Mouse (Mus musculus) monocyte, adult 2 months (primary cell): Measurements from ENCODE around the gene Gm48551.

Experiments used
- DNase-seq, 2 experiments: peaks; one replicate each; pipeline ENCODE4 v3.0.0; 2022; ENCODE audit warnings: low spot score in 2 of 2, low read depth in 1 of 2

Gene Gm48551

GRCm38 (mm10) chr10:81417227-81418215 lies 33.3 kb downstream of the Gm48551 start:
- DNase-seq, result no peak

DNA sequence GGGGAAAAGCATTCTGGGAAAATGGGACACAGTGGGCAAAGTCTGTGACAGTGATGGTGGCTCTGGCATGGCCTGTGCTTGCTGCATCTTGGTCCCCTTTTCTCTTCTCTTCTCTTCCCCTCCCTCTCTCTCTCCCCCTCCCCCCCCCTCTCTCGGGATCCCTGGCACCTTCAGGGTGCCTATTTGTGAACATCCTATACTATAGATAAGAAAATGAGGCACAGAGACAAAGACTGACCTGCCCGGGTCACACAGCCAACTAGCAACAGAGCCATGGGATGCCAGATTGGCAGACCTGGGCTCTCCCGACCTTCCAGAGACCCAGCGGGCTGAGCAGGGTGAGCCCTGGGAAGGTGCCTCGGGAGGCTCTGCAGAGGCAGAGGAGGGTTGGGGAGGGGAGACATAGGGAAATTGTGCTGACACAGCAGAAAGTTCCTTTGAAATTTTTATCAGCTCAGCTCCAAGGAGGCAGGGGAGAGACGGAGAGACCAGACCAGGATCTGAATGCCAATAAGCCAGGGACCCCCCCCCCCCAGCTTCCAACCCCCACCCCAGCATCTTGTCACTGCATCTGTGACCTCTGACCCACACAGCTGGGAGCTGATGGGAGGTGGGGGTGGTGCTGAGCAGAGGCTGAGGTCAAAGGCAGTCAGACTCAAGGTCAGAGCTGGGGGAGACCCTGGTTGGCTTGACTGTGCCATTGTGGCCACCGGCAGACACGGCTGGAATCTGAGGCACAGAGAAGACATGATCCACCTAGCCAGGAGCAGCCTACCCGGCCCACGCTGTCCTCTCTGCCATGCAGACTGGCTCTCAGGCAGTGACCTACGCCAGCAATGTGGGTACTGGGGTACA lies 34.2 kb downstream of the Gm48551 start:
- DNase-seq, result no peak

GRCm38 (mm10) chr10:81419111-81419928 lies 35.1 kb downstream of the Gm48551 start:
- DNase-seq, result no peak

GRCm38 (mm10) chr10:81420191-81420767 lies 36.0 kb downstream of the Gm48551 start:
- DNase-seq, result no peak

GRCm38 (mm10) chr10:81421041-81421796 lies 37.0 kb downstream of the Gm48551 start:
- no peak for DNase-seq

DNA sequence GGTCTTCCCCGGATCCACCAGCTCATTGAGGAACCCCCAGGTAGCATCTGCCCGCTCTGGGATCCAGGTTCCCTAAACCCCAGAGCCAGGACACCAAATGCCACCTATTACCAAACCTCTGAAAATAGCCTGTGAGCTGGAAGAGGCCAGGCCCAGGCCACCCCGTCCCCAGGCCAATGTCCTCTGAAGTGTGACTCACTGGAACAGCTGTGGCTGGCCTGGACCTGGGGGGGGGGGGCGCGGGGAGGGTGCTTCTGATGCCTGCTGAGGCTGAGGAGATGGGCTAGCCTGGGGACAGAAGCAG lies 37.5 kb downstream of the Gm48551 start:
- no peak for DNase-seq

GRCm38 (mm10) chr10:81422191-81422590 lies 37.9 kb downstream of the Gm48551 start:
- DNase-seq, result no peak

GRCm38 (mm10) chr10:81422661-81423217 lies 38.5 kb downstream of the Gm48551 start:
- no peak for DNase-seq

DNA sequence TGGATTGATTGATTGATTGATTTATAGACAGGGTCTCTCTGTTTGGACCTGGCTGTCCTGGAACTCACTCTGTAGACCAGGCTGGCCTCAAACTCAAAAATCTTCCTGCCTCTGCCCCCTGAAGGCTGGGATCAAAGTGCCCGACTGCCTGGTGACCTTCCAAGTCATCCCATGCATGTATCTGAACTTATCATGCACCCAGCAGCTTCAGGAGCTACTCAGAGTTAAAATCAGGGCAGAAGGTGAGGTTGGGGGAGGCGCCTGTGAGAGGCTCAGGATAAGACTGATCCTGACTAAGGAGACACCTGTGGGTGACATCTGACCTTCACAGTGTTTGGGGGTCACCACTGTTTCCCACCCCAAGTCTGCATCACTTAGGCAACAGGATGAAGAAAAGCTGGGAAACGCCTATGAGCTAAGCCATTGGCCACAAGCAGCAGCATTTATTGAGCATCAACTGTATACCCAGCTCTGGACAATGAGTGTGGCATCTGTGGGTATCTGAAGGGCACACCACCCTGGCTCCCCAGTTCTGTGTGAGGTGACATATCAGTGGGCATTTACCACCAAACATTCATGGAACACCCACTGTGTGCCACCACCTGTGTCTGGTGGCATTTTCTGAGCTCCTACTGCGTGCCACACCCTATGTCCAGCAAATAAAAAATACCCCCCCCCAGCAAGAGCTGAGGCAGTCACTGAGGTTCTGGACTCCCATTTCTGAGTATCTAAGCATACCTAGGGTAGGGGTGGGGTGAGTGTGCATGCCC lies 39.4 kb downstream of the Gm48551 start:
- DNase-seq, result no peak

DNA sequence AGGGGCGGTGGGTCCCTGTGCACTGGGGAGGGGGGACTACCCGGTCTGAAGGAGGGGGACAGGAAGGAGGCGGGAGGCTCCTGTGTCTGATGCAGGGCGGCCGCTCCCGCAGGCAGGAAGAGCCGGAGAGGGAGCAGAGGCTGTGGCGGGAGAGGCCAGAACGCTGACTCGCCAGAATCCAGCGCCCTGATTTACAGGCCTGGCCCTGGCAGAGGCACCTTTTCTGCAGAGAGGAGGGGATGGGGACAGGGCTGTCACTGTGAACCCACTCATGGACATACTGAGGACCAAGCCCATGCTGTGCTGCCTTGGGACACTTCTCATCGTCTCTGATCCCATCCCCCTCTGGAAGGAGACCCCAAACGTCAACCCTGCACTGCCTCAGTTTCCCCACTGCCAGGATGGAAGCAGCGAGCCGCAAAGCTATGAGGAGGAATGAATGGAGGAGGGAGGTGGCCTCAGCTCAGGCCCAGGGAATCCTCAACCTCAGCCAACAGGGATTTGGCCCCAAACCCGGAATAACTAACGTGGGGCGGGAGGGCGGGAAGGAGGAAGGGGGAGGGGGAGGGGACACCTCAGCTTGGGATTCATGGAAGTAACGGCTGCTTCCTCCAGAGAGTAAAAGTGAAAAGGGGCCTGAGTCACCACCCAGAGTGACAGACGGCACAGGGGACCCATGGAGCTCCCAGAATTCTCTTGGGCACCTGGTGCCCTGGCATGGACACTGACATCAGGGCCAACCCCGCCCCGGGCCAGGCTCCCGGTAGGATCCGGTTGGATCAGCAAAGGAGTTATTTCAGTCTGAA lies 40.2 kb downstream of the Gm48551 start:
- no peak for DNase-seq

GRCm38 (mm10) chr10:81425236-81425850 lies 41.1 kb downstream of the Gm48551 start:
- DNase-seq, result no peak

- DNase-seq, result no peak
These were observed 41.9 kb downstream of the Gm48551 start for GRCm38 (mm10) chr10:81426081-81426671.

- no peak for DNase-seq
These were observed 42.6 kb downstream of the Gm48551 start for GRCm38 (mm10) chr10:81426897-81427296.

DNA sequence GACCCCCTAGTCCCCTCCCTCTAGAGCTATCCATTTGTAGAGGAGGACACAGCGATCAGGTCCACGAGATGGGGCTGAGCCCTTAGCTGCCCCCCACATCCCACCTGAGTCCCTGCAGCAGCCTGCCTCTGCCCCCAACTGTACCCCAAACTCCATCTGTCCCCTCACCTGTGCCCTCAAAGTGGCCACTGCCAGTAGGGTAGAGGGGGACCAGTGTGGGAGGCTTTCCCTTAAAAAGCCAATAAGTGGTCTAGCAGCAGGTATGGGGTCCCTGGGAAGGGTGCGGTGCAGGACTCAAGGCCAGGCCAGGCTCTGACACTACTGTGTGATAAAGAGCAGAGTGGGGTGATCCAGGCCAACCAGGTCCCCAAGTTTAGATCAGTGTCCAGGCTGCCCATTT lies 43.1 kb downstream of the Gm48551 start:
- no peak for DNase-seq

- no peak for DNase-seq
These were observed 43.7 kb downstream of the Gm48551 start for GRCm38 (mm10) chr10:81427804-81428506.

GRCm38 (mm10) chr10:81428507-81428870 lies 44.2 kb downstream of the Gm48551 start:
- DNase-seq, result no peak

- DNase-seq, result no peak
These were observed 44.8 kb downstream of the Gm48551 start for GRCm38 (mm10) chr10:81429092-81429491.
